Mouse (Mus musculus) neural tube, embryonic 11.5 days (tissue): ENCODE data around the gene Mrpl2. TPM values are rescaled to one million over a fixed set of nuclear protein-coding genes. Genes with fewer than 3 reads are reported as not detected.

Experiments used
- ATAC-seq: fragments of 200-750 bp; cut with Nextera tagmentation; 2 replicates; pipeline ENCODE4 v1.8.0; 2017; ENCODE audit warnings: moderate number of reproducible peaks, mild to moderate bottlenecking, moderate TSS enrichment, moderate library complexity; ENCODE audit not compliant: insufficient read depth, low FRiP score, low TSS enrichment
- DNase-seq: peaks from one replicate; pipeline ENCODE4 v3.0.0-alpha.2; 2015; ENCODE audit warnings: low spot score
- H3K27ac ChIP-seq: fragments of 300-500 bp; sonication (generic); 2 replicates; pipeline ENCODE4 v1.5.1; 2014; ENCODE audit warnings: low read depth, mild to moderate bottlenecking, low read length
- H3K27me3 ChIP-seq: fragments of 300-500 bp; sonication (generic); 2 replicates; pipeline ENCODE4 v1.6.1; 2014; ENCODE audit warnings: mild to moderate bottlenecking, low read length, mixed read lengths; ENCODE audit not compliant: control insufficient read depth, insufficient read depth
- H3K36me3 ChIP-seq: fragments of 300-500 bp; sonication (generic); 2 replicates; pipeline ENCODE4 v1.6.1; 2014; ENCODE audit warnings: mild to moderate bottlenecking, low read length, moderate library complexity, mixed read lengths; ENCODE audit not compliant: control insufficient read depth, insufficient read depth
- H3K4me1 ChIP-seq: fragments of 300-500 bp; sonication (generic); 2 replicates; pipeline ENCODE4 v1.6.1; 2014; ENCODE audit warnings: low read length, mixed read lengths; ENCODE audit not compliant: control insufficient read depth, insufficient read depth
- H3K4me2 ChIP-seq: fragments of 300-500 bp; sonication (generic); 2 replicates; pipeline ENCODE4 v1.6.1; 2014; ENCODE audit warnings: low read depth, mild to moderate bottlenecking, moderate library complexity
- H3K4me3 ChIP-seq: fragments of 300-500 bp; sonication (generic); 2 replicates; pipeline ENCODE4 v1.5.1; 2014; ENCODE audit warnings: low read depth, low read length
- H3K9ac ChIP-seq: fragments of 300-500 bp; sonication (generic); 2 replicates; pipeline ENCODE4 v1.6.1; 2014; ENCODE audit warnings: mild to moderate bottlenecking, low read length
- H3K9me3 ChIP-seq: fragments of 300-500 bp; sonication (generic); 2 replicates; pipeline ENCODE4 v1.6.1; 2016; ENCODE audit warnings: low read length; ENCODE audit not compliant: control insufficient read depth
- WGBS: fragments of 180-500 bp; shearing (Covaris S2); extraction: QIAGEN DNeasy Blood & Tissue Kit; methylation state at CpG from one replicate; pipeline ENCODE4 v1.1.7; 2014; 5-methylcytosine and 5-hydroxymethylcytosine counted together
- polyA plus RNA-seq: library from polyadenylated mRNA; unstranded; fragments of >200 nt; fragmentation: Nextera tagmentation; extraction: Ambion mirVana; gene quantifications from 2 replicates; pipeline ENCODE4 v1.2.1, GENCODE M21; 2014

Gene Mrpl2
- polyA plus RNA-seq, 1 experiment from 2014 or later: 104 TPM

- Histone ChIP-seq H3K4me2 (no peak overlapping the region), H3K27ac (no peak overlapping the region), H3K27me3 (no peaks in the 10 kb centered on the region), H3K9me3 (no peaks in the 10 kb centered on the region), H3K4me1 (no peaks in the 10 kb centered on the region), H3K4me3 (no peak overlapping the region), H3K9ac (no peak overlapping the region), H3K36me3 (peaks cover 28% of the 10 kb centered on the region)
- ATAC-seq: no peak
- 94% methylated on average over 5 of the region's 5 CpGs for WGBS
- no peak for DNase-seq
Observed at GRCm38 (mm10) chr17:46662730-46663129, 16.7 kb downstream of the Mrpl2 start.

DNA sequence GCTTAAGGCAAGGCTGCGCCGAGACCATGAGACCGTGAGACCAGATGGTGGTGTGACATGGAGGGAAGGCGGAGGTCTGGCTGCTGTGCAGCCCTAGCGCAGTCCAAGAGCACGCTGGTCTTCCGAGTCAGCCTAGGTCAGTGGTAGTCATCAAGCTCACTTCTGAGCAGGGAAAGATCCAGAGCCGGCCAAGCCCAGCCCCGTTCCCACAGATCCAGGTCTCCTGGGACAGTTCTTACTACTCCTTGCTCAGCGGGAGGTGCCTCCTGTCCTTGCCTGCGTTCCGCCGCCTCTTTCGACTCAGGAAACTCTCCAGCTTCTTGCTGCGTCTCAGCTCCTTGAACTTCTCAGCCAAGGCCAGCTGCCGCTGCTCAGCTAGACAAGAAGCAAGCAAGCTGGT lies 21.7 kb downstream of the Mrpl2 start:
- Histone ChIP-seq H3K9me3 (no peaks in the 10 kb centered on the region), H3K4me3 (no peak overlapping the region), H3K27me3 (no peaks in the 10 kb centered on the region), H3K27ac (no peak overlapping the region), H3K4me2 (no peak overlapping the region), H3K9ac (no peak overlapping the region), H3K36me3 (peaks cover 15% of the 10 kb centered on the region), H3K4me1 (no peaks in the 10 kb centered on the region)
- WGBS: 93% methylated on average over 16 of the region's 16 CpGs
- no peak for ATAC-seq
- no peak for DNase-seq

GRCm38 (mm10) chr17:46669911-46670310 lies 23.9 kb downstream of the Mrpl2 start:
- no peak overlapping the region for H3K9ac ChIP-seq
- WGBS: 95% methylated on average over 10 of the region's 10 CpGs
- DNase-seq (no peak), ATAC-seq (no peak)
- no peak overlapping the region for H3K4me3 ChIP-seq
- peaks cover 6% of the 10 kb centered on the region; the same call in 1 of the 2 replicates for H3K4me1 ChIP-seq
- H3K9me3 ChIP-seq: no peaks in the 10 kb centered on the region
- H3K27me3 ChIP-seq: no peaks in the 10 kb centered on the region
- no peak overlapping the region for H3K4me2 ChIP-seq
- H3K36me3 ChIP-seq: peaks cover 10% of the 10 kb centered on the region
- no peak overlapping the region for H3K27ac ChIP-seq

GRCm38 (mm10) chr17:46673850-46674529 lies 28.0 kb downstream of the Mrpl2 start, which contains the start of gene Rrp36:
TSS of gene Rrp36 (minus strand) at chr17:46674352.
- Histone ChIP-seq H3K9ac (peak within 1 kb of the TSS; percentile 55), H3K9me3 (no peaks in the 10 kb centered on the region), H3K27me3 (no peaks in the 10 kb centered on the region), H3K4me1 (peaks cover 6% of the 10 kb centered on the region; the same call in 1 of the 2 replicates), H3K36me3 (peaks cover 21% of the 10 kb centered on the region), H3K4me3 (peak within 1 kb of the TSS; percentile 77), H3K27ac (0 out of 2 replicates have a peak within 1 kb of the TSS, but pooled peaks have one; percentile 53), H3K4me2 (peak within 1 kb of the TSS; percentile 90)
- peak; percentile 88 for ATAC-seq
- under 1% methylated on average over 43 of the region's 43 CpGs for WGBS
- peak; percentile 89 for DNase-seq

DNA sequence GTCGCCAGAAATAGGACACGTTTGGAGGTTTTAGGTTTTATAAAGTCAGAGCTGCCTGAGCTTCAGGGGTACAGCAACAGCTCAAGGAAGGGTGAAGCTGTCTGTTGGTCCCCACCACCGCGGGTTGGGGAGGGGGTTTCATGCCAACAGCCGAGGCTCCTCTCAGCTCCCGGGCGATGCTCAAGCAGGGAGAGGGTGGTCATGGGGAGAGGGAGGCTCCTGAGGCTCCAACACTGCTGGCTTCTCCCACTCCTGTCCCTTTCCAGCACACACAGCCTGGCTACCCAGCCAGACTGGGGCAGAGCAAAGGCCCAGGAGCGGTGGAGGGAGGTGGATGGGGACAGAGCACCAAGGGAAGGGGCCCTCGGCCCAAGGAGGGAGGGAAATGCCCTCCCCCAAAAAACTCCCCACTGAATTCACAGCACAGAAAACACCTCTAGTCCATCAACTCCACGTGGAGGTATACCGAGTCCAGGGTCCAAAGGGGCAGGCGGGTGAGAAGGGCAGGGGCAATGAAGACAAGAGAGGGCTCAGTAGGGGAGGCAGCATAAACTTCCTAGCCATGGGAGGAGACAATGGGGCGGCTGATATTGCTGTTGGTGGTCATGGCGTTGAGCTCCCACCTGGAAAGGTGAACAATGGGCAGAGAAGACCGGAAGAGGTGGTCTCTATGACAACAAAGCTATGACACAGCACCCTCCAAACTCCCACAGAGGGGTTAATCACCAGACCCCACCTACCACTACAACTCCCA lies 28.7 kb downstream of the Mrpl2 start:
- peaks cover 6% of the 10 kb centered on the region; the same call in 1 of the 2 replicates for H3K4me1 ChIP-seq
- peaks cover 16% of the 10 kb centered on the region for H3K36me3 ChIP-seq
- H3K9ac ChIP-seq: peak overlapping the region; percentile 55; the same call in 1 of the 2 replicates
- ATAC-seq (peak; percentile 41), DNase-seq (no peak)
- H3K27me3 ChIP-seq: no peaks in the 10 kb centered on the region
- H3K4me2 ChIP-seq: peak overlapping the region; percentile 90
- peak overlapping the region; percentile 77 for H3K4me3 ChIP-seq
- WGBS: 14% methylated on average over 15 of the region's 15 CpGs
- H3K27ac ChIP-seq: 0 out of 2 replicates have a peak overlapping the region, but pooled peaks have one; percentile 45
- no peaks in the 10 kb centered on the region for H3K9me3 ChIP-seq

GRCm38 (mm10) chr17:46678416-46678815 lies 32.4 kb downstream of the Mrpl2 start, which contains the start of gene Mea1:
TSS of gene Mea1 (plus strand) at chr17:46678793.
- no peak for ATAC-seq
- Histone ChIP-seq H3K4me1 (peaks cover 10% of the 10 kb centered on the region), H3K4me2 (peak within 1 kb of the TSS; percentile 69), H3K27me3 (no peaks in the 10 kb centered on the region), H3K27ac (no peak within 1 kb of the TSS), H3K9ac (peak within 1 kb of the TSS; percentile 62), H3K4me3 (peak within 1 kb of the TSS; percentile 58), H3K9me3 (no peaks in the 10 kb centered on the region), H3K36me3 (peaks cover 14% of the 10 kb centered on the region)
- 89% methylated on average over 8 of the region's 9 CpGs for WGBS
- DNase-seq: no peak

GRCm38 (mm10) chr17:46678911-46679310 lies 32.9 kb downstream of the Mrpl2 start:
- peak overlapping the region; percentile 69; the same call in 1 of the 2 replicates for H3K4me2 ChIP-seq
- H3K27me3 ChIP-seq: no peaks in the 10 kb centered on the region
- H3K4me3 ChIP-seq: no peak overlapping the region
- 74% methylated on average over 9 of the region's 9 CpGs for WGBS
- no peaks in the 10 kb centered on the region for H3K9me3 ChIP-seq
- peaks cover 8% of the 10 kb centered on the region for H3K4me1 ChIP-seq
- peaks cover 18% of the 10 kb centered on the region for H3K36me3 ChIP-seq
- ATAC-seq: no peak
- H3K27ac ChIP-seq: no peak overlapping the region
- H3K9ac ChIP-seq: no peak overlapping the region
- DNase-seq: no peak

DNA sequence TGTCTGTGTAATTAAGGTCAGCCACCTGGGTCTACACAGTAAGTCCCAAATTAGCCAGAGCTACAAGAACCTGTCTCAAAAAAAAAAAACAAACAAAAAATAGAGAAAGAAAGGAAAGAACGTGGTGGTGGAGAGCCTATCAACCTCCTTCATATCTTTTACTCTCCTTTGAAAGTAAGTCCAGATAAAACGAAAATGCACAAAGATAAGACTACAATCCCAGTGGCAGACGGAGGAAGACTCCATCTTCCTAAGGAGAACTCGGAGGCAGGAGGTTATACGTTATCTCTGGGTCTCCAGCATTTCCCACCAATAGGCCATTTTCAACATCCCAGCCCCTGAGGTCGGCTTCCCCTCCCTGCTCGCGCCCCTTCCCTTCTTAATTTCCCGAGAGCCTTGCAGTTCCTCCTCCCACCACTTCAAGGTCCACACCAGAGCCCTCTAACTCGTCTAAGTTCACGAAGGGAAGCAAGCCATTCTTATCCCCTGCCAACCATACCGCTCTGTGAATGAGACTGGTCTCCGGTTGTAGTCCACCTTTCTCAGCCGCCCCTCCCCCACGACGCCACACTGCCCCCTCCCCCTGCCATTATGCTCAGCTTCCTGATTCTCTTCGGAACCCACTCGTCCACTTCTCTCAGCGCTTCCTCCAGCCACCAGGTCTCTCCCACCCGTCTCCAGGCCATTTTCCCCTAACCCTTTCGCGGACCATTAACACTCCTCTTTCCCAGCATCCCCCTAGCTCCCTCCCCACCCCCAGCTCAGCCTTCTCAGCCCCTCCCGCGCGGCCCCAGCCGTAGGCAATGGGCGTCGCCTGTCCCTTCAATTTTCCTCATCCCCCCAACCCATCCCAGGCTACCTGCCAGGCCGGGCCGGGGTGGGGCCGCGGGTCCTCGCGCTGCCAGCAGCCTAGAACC lies 34.1 kb downstream of the Mrpl2 start:
- peak; percentile 4 for ATAC-seq
- H3K4me3 ChIP-seq: peak overlapping the region; percentile 58
- no peaks in the 10 kb centered on the region for H3K9me3 ChIP-seq
- H3K27me3 ChIP-seq: no peaks in the 10 kb centered on the region
- H3K4me1 ChIP-seq: peaks cover 8% of the 10 kb centered on the region
- H3K27ac ChIP-seq: peak overlapping the region; percentile 73
- peak; percentile 64 for DNase-seq
- peak overlapping the region; percentile 69 for H3K4me2 ChIP-seq
- H3K36me3 ChIP-seq: peaks cover 24% of the 10 kb centered on the region
- WGBS: 2% methylated on average over 34 of the region's 34 CpGs
- peak overlapping the region; percentile 62 for H3K9ac ChIP-seq
